Mouse (Mus musculus) MEL (cell line): ENCODE results near the gene Tmed2. TPM values are rescaled to one million over a fixed set of nuclear protein-coding genes. Genes with fewer than 3 reads are reported as not detected.
A peak's percentile ranks its signal among the peaks of the same experiment; 100 is the strongest.

ENCODE experiments used
- DNase-seq: peaks from one replicate; pipeline ENCODE4 v3.0.0; 2011; ENCODE audit warnings: low read depth, low spot score
- H3K27ac ChIP-seq: 2 replicates; pipeline ENCODE4 v1.5.1; 2012; ENCODE audit warnings: low read depth, mild to moderate bottlenecking, control low read depth, low read length, moderate library complexity; ENCODE audit not compliant: control insufficient read depth
- H3K27me3 ChIP-seq, 2 experiments: fragments of 150-350 bp in 1 of 2; sonication (generic) in 1 of 2; 2 replicates each; pipeline ENCODE4 v1.6.1; 2012; ENCODE audit warnings: low read length in 2 of 2, mild to moderate bottlenecking in 2 of 2, improper control_type of control experiment in 1 of 2, moderate library complexity in 1 of 2; ENCODE audit not compliant: insufficient read depth in 2 of 2, control insufficient read depth in 1 of 2
- H3K36me3 ChIP-seq, 2 experiments: 2 replicates each; pipeline ENCODE4 v1.6.1; 2012 to 2014; ENCODE audit warnings: low read length in 2 of 2, improper control_type of control experiment in 1 of 2, inconsistent platforms in 1 of 2, mild to moderate bottlenecking in 1 of 2; ENCODE audit not compliant: insufficient read depth in 2 of 2, control insufficient read depth in 1 of 2
- H3K4me1 ChIP-seq, 2 experiments: fragments of 150-350 bp in 1 of 2; sonication (generic) in 1 of 2; 2 replicates each; pipeline ENCODE4 v1.6.1; 2012; ENCODE audit warnings: low read length in 2 of 2, improper control_type of control experiment in 1 of 2, mild to moderate bottlenecking in 1 of 2; ENCODE audit not compliant: insufficient read depth in 2 of 2, control insufficient read depth in 1 of 2
- H3K4me3 ChIP-seq, 2 experiments: fragments of 150-350 bp in 1 of 2; sonication (generic) in 1 of 2; 2 replicates each; pipeline ENCODE4 v1.5.1; 2012; ENCODE audit warnings: low read depth in 2 of 2, low read length in 2 of 2, mild to moderate bottlenecking in 2 of 2, moderate library complexity in 2 of 2, control low read depth in 1 of 2, improper control_type of control experiment in 1 of 2; ENCODE audit not compliant: control insufficient read depth in 1 of 2, insufficient read depth in 1 of 2
- H3K79me2 ChIP-seq: 2 replicates; pipeline ENCODE4 v1.6.1; 2012; ENCODE audit warnings: mild to moderate bottlenecking, low read length, moderate library complexity; ENCODE audit not compliant: control insufficient read depth, poor library complexity, insufficient read depth
- H3K9ac ChIP-seq: 2 replicates; pipeline ENCODE4 v1.6.1; 2012; ENCODE audit warnings: low read depth, mild to moderate bottlenecking, control low read depth, low read length, moderate library complexity; ENCODE audit not compliant: control insufficient read depth, poor library complexity, severe bottlenecking
- H3K9me3 ChIP-seq: fragments of 150-350 bp; sonication (generic); replicated peaks from 2 replicates; pipeline ENCODE4 v1.6.1; 2012; ENCODE audit warnings: mild to moderate bottlenecking, low read length, improper control_type of control experiment, moderate library complexity; ENCODE audit not compliant: insufficient read depth
- BHLHE40 ChIP-seq: IDR thresholded peaks from 2 replicates; pipeline ENCODE4 v1.6.1; 2012; ENCODE audit warnings: low read depth, mild to moderate bottlenecking, inconsistent platforms, low read length, improper control_type of control experiment, borderline replicate concordance
- CHD1 ChIP-seq: IDR thresholded peaks from 2 replicates; pipeline ENCODE4 v1.6.1; 2012; ENCODE audit warnings: low read depth, mild to moderate bottlenecking, inconsistent platforms, low read length, improper control_type of control experiment
- CHD2 ChIP-seq: IDR thresholded peaks from 2 replicates; pipeline ENCODE4 v1.6.1; 2011; ENCODE audit warnings: low read length, improper control_type of control experiment
- CTCF ChIP-seq, 3 experiments: IDR thresholded peaks in 2 of 3; conservative IDR thresholded peaks in 1 of 3; 2 replicates each; pipeline ENCODE4 v1.5.1; 2011 to 2012; ENCODE audit warnings: low read length in 3 of 3, low read depth in 2 of 3, mild to moderate bottlenecking in 2 of 3, improper control_type of control experiment in 1 of 3, inconsistent platforms in 1 of 3, mixed read lengths in 1 of 3, moderate library complexity in 1 of 3; ENCODE audit not compliant: control insufficient read depth in 1 of 3, insufficient read depth in 1 of 3, poor library complexity in 1 of 3, severe bottlenecking in 1 of 3
- E2F4 ChIP-seq: IDR thresholded peaks from 2 replicates; pipeline ENCODE4 v1.6.1; 2011; ENCODE audit warnings: low read depth, low read length, improper control_type of control experiment, borderline replicate concordance
- ELF1 ChIP-seq: IDR thresholded peaks from 2 replicates; pipeline ENCODE4 v1.6.1; 2014; ENCODE audit warnings: low read depth, mild to moderate bottlenecking, inconsistent platforms, low read length, improper control_type of control experiment, moderate library complexity
- EP300 ChIP-seq, 2 experiments: IDR thresholded peaks; 2 replicates each; pipeline ENCODE4 v1.6.1; 2011; ENCODE audit warnings: improper control_type of control experiment in 2 of 2, low read length in 2 of 2, low read depth in 1 of 2, mild to moderate bottlenecking in 1 of 2
- GABPA ChIP-seq: IDR thresholded peaks from 2 replicates; pipeline ENCODE4 v1.6.1; 2012; ENCODE audit warnings: low read depth, mild to moderate bottlenecking, inconsistent platforms, low read length, improper control_type of control experiment, moderate library complexity
- JUND ChIP-seq: IDR thresholded peaks from 2 replicates; pipeline ENCODE4 v1.6.1; 2011; ENCODE audit warnings: low read depth, mild to moderate bottlenecking, improper control_type of control experiment, low read length
- KAT2A ChIP-seq: conservative IDR thresholded peaks from 2 replicates; pipeline ENCODE4 v1.6.1; 2012; ENCODE audit warnings: low read depth, low read length, improper control_type of control experiment, inconsistent platforms
- MAX ChIP-seq: IDR thresholded peaks from 2 replicates; pipeline ENCODE4 v1.6.1; 2011; ENCODE audit warnings: low read length, improper control_type of control experiment
- MAZ ChIP-seq: IDR thresholded peaks from 2 replicates; pipeline ENCODE4 v1.6.1; 2012; ENCODE audit warnings: low read depth, mild to moderate bottlenecking, inconsistent platforms, low read length, improper control_type of control experiment
- MEF2A ChIP-seq: IDR thresholded peaks from 2 replicates; pipeline ENCODE4 v1.6.1; 2014; ENCODE audit warnings: low read depth, mild to moderate bottlenecking, inconsistent platforms, low read length, improper control_type of control experiment; ENCODE audit not compliant: poor library complexity, insufficient replicate concordance, severe bottlenecking; ENCODE audit errors: extremely low read depth
- MXI1 ChIP-seq: IDR thresholded peaks from 2 replicates; pipeline ENCODE4 v1.6.1; 2011; ENCODE audit warnings: mild to moderate bottlenecking, low read depth, low read length, improper control_type of control experiment
- MYB ChIP-seq: IDR thresholded peaks from 2 replicates; pipeline ENCODE4 v1.6.1; 2011; ENCODE audit warnings: mild to moderate bottlenecking, low read depth, low read length, improper control_type of control experiment
- POLR2AphosphoS2 ChIP-seq: IDR thresholded peaks from 2 replicates; pipeline ENCODE4 v1.6.1; 2011; ENCODE audit warnings: low read length, improper control_type of control experiment
- POLR2AphosphoS5 ChIP-seq: IDR thresholded peaks from 2 replicates; pipeline ENCODE4 v1.6.1; 2012; ENCODE audit warnings: low read depth, borderline replicate concordance, mild to moderate bottlenecking, inconsistent platforms, low read length, moderate library complexity, mixed read lengths
- RAD21 ChIP-seq: IDR thresholded peaks from 2 replicates; pipeline ENCODE4 v1.6.1; 2011; ENCODE audit warnings: mild to moderate bottlenecking, low read depth, low read length, improper control_type of control experiment
- SMC3 ChIP-seq: IDR thresholded peaks from 2 replicates; pipeline ENCODE4 v1.6.1; 2011; ENCODE audit warnings: low read depth, low read length, improper control_type of control experiment
- TAL1 ChIP-seq: IDR thresholded peaks from 2 replicates; pipeline ENCODE4 v1.6.1; 2012; ENCODE audit warnings: mild to moderate bottlenecking, inconsistent platforms, low read length, moderate library complexity, mixed read lengths
- TBP ChIP-seq: IDR thresholded peaks from 2 replicates; pipeline ENCODE4 v1.8.0; 2011; ENCODE audit warnings: low read depth, low read length, improper control_type of control experiment
- UBTF ChIP-seq: IDR thresholded peaks from 2 replicates; pipeline ENCODE4 v1.6.1; 2012; ENCODE audit warnings: low read depth, mild to moderate bottlenecking, inconsistent platforms, low read length, improper control_type of control experiment, moderate library complexity, borderline replicate concordance; ENCODE audit not compliant: insufficient read depth
- USF1 ChIP-seq: IDR thresholded peaks from 2 replicates; pipeline ENCODE4 v1.6.1; 2014; ENCODE audit warnings: low read depth, mild to moderate bottlenecking, inconsistent platforms, low read length, improper control_type of control experiment, moderate library complexity
- ZC3H11A ChIP-seq: IDR thresholded peaks from 2 replicates; pipeline ENCODE4 v1.6.1; 2012; ENCODE audit warnings: low read depth, mild to moderate bottlenecking, inconsistent platforms, low read length, improper control_type of control experiment
- ZKSCAN1 ChIP-seq: IDR thresholded peaks from 2 replicates; pipeline ENCODE4 v1.6.1; 2012; ENCODE audit warnings: low read depth, mild to moderate bottlenecking, inconsistent platforms, low read length, improper control_type of control experiment, moderate library complexity
- ZMIZ1 ChIP-seq: IDR thresholded peaks from 2 replicates; pipeline ENCODE4 v1.6.1; 2012; ENCODE audit warnings: low read depth, mild to moderate bottlenecking, inconsistent platforms, low read length, improper control_type of control experiment, moderate library complexity
- ZNF384 ChIP-seq: IDR thresholded peaks from 2 replicates; pipeline ENCODE4 v1.6.1; 2012; ENCODE audit warnings: low read depth, mild to moderate bottlenecking, inconsistent platforms, low read length, improper control_type of control experiment
- polyA plus RNA-seq, 2 experiments: library from polyadenylated mRNA; stranded (reverse) in 1 of 2; unstranded in 1 of 2; fragments of >175 nt in 1 of 2; fragments of >200 nt in 1 of 2; gene quantifications; 2 replicates each; pipeline versions ENCODE4 v1.2.1 to v1.2.4; 2012; ENCODE audit warnings: low replicate concordance in 2 of 2, low read depth in 1 of 2; ENCODE audit not compliant: insufficient read length in 2 of 2, insufficient read depth in 1 of 2, missing spikeins in 1 of 2
- total RNA-seq: library from RNA; depleted of rRNA; stranded (reverse); fragments of 300-350 nt; gene quantifications from 2 replicates; pipeline ENCODE4 v1.2.3, GENCODE M21; 2012

Gene Tmed2
- total and polyA plus RNA-seq, 3 experiments = 245 to 252 TPM; not detected in 1

- Histone ChIP-seq H3K27ac (no peak overlapping the region), H3K9me3 (no peaks in the 10 kb centered on the region), H3K9ac (no peak overlapping the region), H3K36me3 (peaks cover 0 to 3% of the 10 kb centered on the region in 2 experiments; a peak in 2 of 4 replicates), H3K79me2 (peaks cover 2% of the 10 kb centered on the region; the same call in 1 of the 2 replicates), H3K4me3 (no peak overlapping the region), H3K4me1 (peaks cover 5 to 9% of the 10 kb centered on the region in 2 experiments), H3K27me3 (no peaks in the 10 kb centered on the region)
- TF ChIP-seq GABPA = no peak
- TF ChIP-seq EP300 (IDR thresholded peaks at IDR 0.05; ENCODE audit: low read depth in 1 of 2, low read length in 2 of 2) = no peak
- no peak for TF ChIP-seq KAT2A
- no peak for TF ChIP-seq USF1
- no peak for TF ChIP-seq MAX
- no peak for TF ChIP-seq ELF1
- no peak for TF ChIP-seq BHLHE40
- TF ChIP-seq TAL1 = no peak
- no peak for TF ChIP-seq ZKSCAN1
- no peak for TF ChIP-seq POLR2AphosphoS2
- TF ChIP-seq CTCF (IDR thresholded peaks at IDR 0.05 in 2 of 3, conservative IDR thresholded peaks at IDR 0.05 in 1 of 3; ENCODE audit: control insufficient read depth in 1 of 3, insufficient read depth in 1 of 3, low read depth in 2 of 3, low read length in 3 of 3, poor library complexity in 1 of 3, severe bottlenecking in 1 of 3) = no peak
- no peak for TF ChIP-seq MYB
- TF ChIP-seq TBP = no peak
- TF ChIP-seq MAZ = no peak
- no peak for TF ChIP-seq MEF2A
- no peak for TF ChIP-seq CHD2
- TF ChIP-seq SMC3 = no peak
- no peak for DNase-seq
Observed at GRCm38 (mm10) chr5:124529697-124530096, 10.8 kb upstream of the Tmed2 start.

- H3K9me3 ChIP-seq = no peaks in the 10 kb centered on the region
- DNase-seq = peak; percentile 78
- H3K4me3 ChIP-seq = peak within 1 kb of the TSS; percentile 78 to 99
- peaks cover 14 to 19% of the 10 kb centered on the region in 2 experiments for H3K4me1 ChIP-seq
- peaks cover 0 to 8% of the 10 kb centered on the region in 2 experiments; a peak in 2 of 4 replicates for H3K36me3 ChIP-seq
- peak within 1 kb of the TSS; percentile 70 for H3K9ac ChIP-seq
- peaks cover 2% of the 10 kb centered on the region; the same call in 1 of the 2 replicates for H3K79me2 ChIP-seq
- H3K27ac ChIP-seq = no peak within 1 kb of the TSS
- no peaks in the 10 kb centered on the region for H3K27me3 ChIP-seq
- no peak for TF ChIP-seq POLR2AphosphoS5
- TF ChIP-seq MEF2A = no peak
- no peak for TF ChIP-seq KAT2A
- no peak for TF ChIP-seq EP300 (IDR thresholded peaks at IDR 0.05; ENCODE audit: low read depth in 1 of 2, low read length in 2 of 2)
- 0 out of 2 replicates have a peak, but pooled peaks have one; percentile 30 for TF ChIP-seq UBTF
- peak; percentile 52; the same call in 1 of the 2 replicates for TF ChIP-seq MXI1
- no peak for TF ChIP-seq RAD21
- no peak for TF ChIP-seq JUND
- TF ChIP-seq ZC3H11A = no peak
- peak; percentile 39; the same call in 1 of the 2 replicates for TF ChIP-seq MAX
- TF ChIP-seq CHD1 = no peak
- no peak for TF ChIP-seq E2F4
- no peak for TF ChIP-seq ZNF384
- TF ChIP-seq CHD2 = no peak
- TF ChIP-seq ZMIZ1 = no peak
- TF ChIP-seq BHLHE40 = no peak
- TF ChIP-seq SMC3 = no peak
- no peak for TF ChIP-seq MAZ
- TF ChIP-seq ZKSCAN1 = no peak
Observed at GRCm38 (mm10) chr5:124530655-124531582, 9.6 kb upstream of the Tmed2 start, which contains the start of gene Rilpl1. TSS of gene Rilpl1 (minus strand) at chr5:124531391.
